Mouse (Mus musculus): Measurements from ENCODE around the gene Nr0b2.
A peak's percentile ranks its signal among the peaks of the same experiment; 100 is the strongest.

The Nr0b2 gene

GRCm38 (mm10) chr4:133561622-133562021, 8.4 kb downstream of the Nr0b2 start:
- DNase-seq (ENCODE audit: low spot score) = no peak

- no peak for DNase-seq (ENCODE audit: low spot score)
Measured at GRCm38 (mm10) chr4:133563123-133563571, 10.0 kb downstream of the Nr0b2 start.

DNA sequence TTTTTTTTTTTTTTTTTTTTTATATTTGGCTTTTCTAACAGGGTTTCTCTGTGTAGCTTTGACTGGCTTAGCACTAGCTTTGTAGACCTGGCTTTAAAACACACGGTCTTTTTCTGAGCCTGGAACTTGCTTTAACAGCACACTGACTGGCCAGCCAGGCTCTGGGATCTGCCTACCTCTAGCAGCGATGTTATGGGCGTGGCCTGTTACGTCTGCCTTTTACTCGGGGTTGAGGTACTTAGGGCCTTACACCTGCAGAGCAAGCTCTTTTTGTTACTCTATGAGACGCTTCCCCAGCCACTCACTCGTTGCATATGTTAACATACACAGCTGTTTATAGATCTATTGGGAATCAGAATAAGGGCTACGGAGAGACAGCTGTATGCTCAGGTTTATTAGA, 14.1 kb downstream of the Nr0b2 start:
- DNase-seq (ENCODE audit: low spot score) = no peak

DNA sequence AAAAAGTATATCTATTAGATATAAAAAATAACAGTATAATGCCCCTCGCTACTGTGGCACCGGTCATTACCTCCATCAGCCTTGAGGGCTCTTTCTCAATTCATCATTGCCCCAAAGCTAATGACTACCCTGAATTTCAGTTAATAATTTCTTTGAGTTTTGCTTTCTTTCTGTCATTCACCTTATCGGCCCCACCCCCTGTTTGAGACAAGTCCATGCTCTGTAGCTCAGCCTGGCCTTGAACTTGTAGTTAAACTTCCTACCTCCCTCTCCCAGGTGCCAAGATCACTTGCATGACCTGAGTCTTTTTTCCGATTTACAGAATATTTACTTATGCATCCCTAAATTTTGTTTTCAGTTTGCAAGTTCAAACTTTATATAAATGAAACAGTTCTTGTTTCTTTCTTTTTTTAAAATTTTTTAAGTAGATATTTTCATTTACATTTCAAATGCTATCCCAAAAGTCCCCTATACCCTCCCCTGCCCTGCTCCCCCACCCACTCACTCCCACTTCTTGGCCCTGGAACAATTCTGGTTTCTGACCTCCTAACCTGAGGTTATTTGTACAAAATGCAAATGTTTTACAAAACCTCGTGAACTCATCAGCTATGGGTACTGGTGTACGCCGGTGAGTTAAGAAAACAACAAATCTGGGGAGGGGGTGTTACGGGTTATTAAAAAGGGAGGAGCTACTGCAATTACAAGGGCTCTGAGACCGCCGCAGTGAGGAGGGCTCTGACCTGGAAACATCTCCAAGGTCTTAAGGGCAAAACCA, 16.3 kb downstream of the Nr0b2 start:
- no peak for DNase-seq (ENCODE audit: low spot score)

DNA sequence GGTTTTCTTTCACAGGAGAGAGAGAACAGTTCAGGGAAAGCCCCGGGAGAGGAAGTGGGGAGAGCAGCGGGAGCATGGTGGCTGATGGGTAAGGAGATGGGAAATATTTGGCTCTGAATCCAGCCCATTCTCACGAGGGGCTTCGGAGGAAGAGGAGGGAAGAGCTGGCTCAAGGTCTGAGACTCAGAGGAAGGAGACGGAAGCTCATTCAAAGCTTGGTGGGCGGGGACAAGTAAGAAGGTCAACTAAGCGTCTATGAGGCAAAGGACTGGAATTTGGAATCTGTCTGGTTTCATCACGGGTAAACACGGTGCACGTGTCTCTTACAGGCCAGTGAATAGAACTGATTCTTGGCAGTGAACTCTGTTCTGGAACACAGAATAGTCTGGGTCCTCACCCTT, 16.9 kb downstream of the Nr0b2 start:
- no peak for DNase-seq (ENCODE audit: low spot score)

GRCm38 (mm10) chr4:133574070-133574842, 21.1 kb downstream of the Nr0b2 start, which contains the start of gene Gpatch3:
Gene Gpatch3, plus strand, starts transcription at chr4:133574745.
- peak; percentile 97 for DNase-seq (ENCODE audit: low spot score)

- no peak for DNase-seq (ENCODE audit: low spot score)
Measured at GRCm38 (mm10) chr4:133574843-133575202, 21.6 kb downstream of the Nr0b2 start.

DNA sequence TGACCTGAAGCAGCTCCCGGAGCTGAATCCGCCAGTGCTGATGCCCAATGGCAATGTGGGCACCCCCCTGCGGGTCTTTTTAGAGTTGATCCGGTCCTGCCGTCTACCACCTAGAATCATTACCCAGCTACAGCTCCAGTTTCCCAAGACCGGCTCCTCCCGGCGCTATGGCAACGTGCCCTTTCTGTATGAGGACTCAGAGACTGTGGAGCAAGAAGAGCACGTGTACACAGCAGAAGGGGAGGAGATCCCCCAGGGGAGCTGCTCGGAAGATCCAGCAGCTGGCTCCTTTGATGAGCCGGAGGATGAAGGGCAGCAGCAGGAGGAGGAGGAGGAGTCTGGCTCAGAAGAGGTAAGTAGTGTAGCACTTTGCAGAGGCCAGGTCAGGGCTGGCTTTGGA, 24.8 kb downstream of the Nr0b2 start:
- DNase-seq (ENCODE audit: low spot score) = no peak

DNA sequence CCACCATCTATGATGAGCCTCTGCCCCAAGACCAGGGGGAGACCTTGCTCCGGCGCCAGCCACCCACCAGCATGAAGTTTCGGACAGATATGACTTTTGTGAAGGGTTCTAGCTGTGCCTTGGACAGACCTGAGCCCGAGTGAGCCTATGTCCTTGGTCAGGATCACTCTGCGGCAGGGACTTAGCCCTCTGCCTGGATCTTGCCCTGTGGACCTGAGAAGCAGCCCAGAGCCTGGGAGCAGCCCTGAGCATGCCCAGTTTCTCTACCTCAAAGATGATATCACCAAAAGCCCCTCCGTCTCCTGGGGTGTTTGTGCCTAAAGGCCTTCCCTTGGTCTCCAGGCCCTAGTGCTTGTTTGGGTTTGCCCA, 30.5 kb downstream of the Nr0b2 start:
- peak; percentile 6 for DNase-seq (ENCODE audit: low spot score)

DNA sequence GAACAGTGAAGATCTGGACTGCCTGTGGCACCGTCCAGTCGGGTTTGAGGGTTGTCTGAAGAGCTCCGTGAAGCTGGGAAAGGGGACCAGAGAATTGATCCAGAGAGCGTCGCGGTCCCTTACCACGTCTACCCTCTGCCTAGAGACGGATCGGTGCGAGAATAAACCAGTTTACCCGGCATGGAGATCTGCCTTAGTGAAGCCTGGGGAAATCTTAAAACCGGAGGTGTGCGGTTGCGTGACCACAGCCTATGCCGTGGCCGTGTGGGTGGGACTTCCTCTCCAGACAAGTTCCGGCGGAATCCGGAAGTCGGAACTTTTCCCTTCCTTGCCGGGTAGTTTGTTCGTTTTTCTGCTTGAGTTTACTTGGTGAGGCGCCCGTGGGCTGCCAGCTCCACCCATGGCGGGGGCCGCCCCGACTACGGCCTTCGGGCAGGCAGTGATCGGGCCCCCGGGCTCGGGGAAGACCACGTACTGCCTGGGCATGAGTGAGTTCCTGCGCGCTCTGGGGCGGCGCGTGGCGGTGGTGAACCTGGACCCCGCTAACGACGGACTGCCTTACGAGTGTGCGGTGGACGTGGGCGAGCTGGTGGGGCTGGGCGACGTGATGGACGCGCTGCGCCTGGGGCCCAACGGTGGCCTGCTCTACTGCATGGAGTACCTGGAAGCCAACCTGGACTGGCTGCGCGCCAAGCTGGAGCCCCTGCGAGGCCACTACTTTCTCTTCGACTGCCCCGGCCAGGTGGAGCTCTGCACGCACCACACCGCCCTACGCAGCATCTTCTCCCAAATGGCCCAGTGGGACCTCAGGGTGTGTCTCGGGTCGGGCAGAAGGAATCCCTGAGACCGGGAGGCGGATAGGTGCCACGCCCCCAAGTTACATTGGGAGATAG, 31.1 kb downstream of the Nr0b2 start, which contains the start of gene Gpn2:
Gpn2 (plus strand) TSS at position 304 of the 893 bp plus-strand sequence.
- peak; percentile 92 for DNase-seq (ENCODE audit: low spot score)

- DNase-seq (ENCODE audit: low spot score) = peak; percentile 88
Measured at GRCm38 (mm10) chr4:133592570-133592969, 39.4 kb downstream of the Nr0b2 start.

DNA sequence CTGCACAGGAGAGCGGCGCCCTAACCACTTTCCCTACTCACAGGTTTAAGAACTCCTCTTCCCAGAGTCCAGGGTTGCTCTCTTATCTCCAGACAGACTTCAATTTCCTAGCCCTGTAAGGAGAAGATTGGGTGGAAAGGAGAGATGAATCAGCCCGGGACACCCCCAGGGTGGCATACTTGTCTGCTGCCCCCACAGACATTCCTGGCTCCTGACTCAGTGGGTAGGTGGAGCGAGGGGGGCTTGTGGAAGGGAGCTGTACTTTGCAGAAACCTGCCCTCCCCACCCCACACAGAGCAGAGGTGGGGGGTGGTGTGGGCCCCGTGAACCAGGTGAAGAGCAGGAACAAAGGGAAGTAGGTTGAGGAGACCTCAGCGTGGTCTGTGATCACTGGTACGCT, 42.4 kb downstream of the Nr0b2 start:
- no peak for DNase-seq (ENCODE audit: low spot score)

DNA sequence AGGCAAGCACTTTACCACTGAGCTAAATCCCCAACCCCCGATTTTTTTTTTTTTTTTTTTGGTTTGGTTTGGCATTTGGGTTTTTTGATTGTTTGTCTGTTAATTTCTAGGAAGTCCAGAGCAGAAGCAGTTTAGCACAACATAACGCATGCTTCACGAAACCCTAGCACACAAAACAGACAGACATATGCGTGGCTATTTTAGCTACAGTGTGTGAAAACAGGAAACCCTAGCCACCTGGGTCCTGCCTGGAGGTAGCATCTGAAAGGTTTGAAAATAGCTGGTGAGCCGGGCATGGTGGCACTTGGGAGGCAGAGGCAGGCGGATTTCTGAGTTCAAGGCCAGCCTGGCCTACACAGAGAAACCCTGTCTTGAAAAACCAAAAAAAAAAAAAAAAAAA, 42.9 kb downstream of the Nr0b2 start:
- no peak for DNase-seq (ENCODE audit: low spot score)

DNA sequence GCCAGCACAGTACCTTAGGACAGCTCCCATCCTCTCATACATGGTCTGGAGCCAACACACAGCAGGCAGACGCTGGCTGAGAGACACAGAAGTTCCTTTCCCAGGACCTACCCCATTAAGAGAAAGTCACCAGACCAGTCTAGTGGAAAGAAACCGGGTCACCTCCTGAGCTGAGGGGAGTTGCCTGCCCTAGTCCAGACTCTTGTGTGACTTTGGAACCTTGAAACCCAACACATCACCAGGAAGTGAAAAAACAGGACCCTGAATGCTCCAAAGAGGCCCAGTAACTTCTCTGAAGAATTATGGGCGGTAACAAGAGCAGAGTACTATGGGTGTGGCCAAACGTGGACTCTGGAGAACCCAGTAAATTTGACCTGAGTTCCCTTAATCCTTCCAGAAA, 45.4 kb downstream of the Nr0b2 start:
- DNase-seq (ENCODE audit: low spot score) = no peak

DNA sequence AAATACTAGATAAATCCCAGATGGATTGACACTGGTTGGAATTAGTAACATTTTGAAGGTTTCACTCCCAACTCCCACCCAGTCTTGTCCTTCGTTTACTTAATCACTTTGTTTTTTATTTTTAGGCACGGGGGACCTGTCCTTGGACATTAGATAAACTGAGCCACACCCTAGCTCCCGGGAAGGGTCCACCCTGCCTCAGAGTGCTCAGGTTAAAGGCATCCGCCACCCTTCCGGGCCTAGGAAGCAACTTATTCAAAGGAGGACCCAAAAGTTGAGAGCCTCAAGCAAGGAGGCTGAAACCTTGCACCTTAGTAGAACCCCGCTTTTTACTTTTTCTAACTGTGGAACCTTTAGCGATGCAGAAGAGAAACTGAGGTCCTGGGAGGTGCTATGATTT, 45.9 kb downstream of the Nr0b2 start:
- DNase-seq (ENCODE audit: low spot score) = no peak

- DNase-seq (ENCODE audit: low spot score) = peak; percentile 91
Measured at GRCm38 (mm10) chr4:133599571-133600073, 46.4 kb downstream of the Nr0b2 start.

DNA sequence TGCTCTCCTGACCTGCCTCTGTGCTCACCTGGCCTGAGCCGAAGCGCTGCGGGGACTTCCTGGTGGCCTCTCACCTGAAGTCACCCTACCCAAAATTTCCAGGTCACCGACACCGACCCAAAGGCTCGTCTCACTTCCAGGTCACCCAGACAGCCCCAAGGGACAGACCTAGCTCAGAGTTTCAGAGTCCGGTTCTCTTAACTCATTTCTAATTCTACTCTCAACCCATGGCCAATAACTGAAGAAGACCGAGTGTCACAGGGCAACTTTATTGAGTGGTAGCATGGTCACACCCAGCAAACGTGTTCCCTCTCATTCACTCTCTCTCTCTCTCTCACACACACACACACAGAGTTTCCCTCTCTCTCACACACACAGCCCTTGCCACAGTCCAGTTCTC, 47.1 kb downstream of the Nr0b2 start:
- no peak for DNase-seq (ENCODE audit: low spot score)

- peak; percentile 39 for DNase-seq (ENCODE audit: low spot score)
Measured at GRCm38 (mm10) chr4:133601721-133602218, 48.6 kb downstream of the Nr0b2 start, which contains the start of gene Sfn. Gene Sfn, minus strand, starts transcription at chr4:133602168.

GRCm38 (mm10) chr4:133603056-133603455, 49.9 kb downstream of the Nr0b2 start:
- DNase-seq (ENCODE audit: low spot score) = no peak

- no peak for DNase-seq (ENCODE audit: low spot score)
Measured at GRCm38 (mm10) chr4:133604175-133604574, 51.0 kb downstream of the Nr0b2 start.

DNA sequence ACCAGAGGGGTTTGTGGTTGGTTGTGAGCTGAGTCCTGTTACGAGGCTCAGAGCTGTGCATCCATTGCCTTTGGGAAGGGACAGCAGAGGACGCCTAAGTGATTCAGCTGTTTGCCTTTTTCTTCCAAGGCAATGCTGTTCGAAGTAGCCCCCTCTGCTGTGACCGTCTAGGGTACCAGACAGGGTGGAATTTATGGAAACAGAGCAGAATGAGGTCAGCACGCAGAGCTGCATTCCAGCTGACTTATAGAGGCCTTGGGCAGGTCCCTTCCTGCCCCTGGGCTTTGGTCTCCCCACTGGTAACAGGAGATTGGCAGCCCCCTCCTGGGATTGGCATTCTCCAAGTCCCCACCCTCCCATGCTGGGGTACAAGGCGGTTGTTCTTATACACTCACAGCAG, 51.7 kb downstream of the Nr0b2 start:
- no peak for DNase-seq (ENCODE audit: low spot score)

- DNase-seq (ENCODE audit: low spot score) = no peak
Measured at GRCm38 (mm10) chr4:133605330-133605729, 52.2 kb downstream of the Nr0b2 start.

All from embryo, embryonic 10.5 days (tissue).